Mouse (Mus musculus) cerebellum, adult 2 months (tissue): ENCODE measurements around the gene Sult2b1. TPM values are rescaled to one million over a fixed set of nuclear protein-coding genes. Genes with fewer than 3 reads are reported as not detected.

Experiments used
- DNase-seq, 2 experiments: peaks; one replicate each; pipeline ENCODE4 v3.0.0; 2021
- H3K27ac ChIP-seq: fragments of 200-500 bp; 2 replicates; pipeline ENCODE4 v1.5.1; 2012; ENCODE audit warnings: low read length, control low read depth, inconsistent platforms; ENCODE audit not compliant: insufficient read depth
- H3K27me3 ChIP-seq: fragments of 200-500 bp; 2 replicates; pipeline ENCODE4 v1.6.1; 2012; ENCODE audit warnings: inconsistent platforms, mild to moderate bottlenecking, low read length, moderate library complexity; ENCODE audit not compliant: control insufficient read depth, insufficient read depth
- H3K4me1 ChIP-seq: fragments of 200-500 bp; 2 replicates; pipeline ENCODE4 v1.6.1; 2011; ENCODE audit warnings: low read length; ENCODE audit not compliant: control insufficient read depth, insufficient read depth
- H3K4me3 ChIP-seq: fragments of 200-500 bp; replicated peaks from 2 replicates; pipeline ENCODE3; 2011; ENCODE audit warnings: mild to moderate bottlenecking, low read depth, low read length, control low read depth; ENCODE audit not compliant: insufficient read depth
- CTCF ChIP-seq: fragments of 200-500 bp; IDR thresholded peaks from 2 replicates; pipeline ENCODE4 v1.5.1; 2011; ENCODE audit warnings: low read depth, mild to moderate bottlenecking, control low read depth, low read length, moderate library complexity, borderline replicate concordance; ENCODE audit not compliant: insufficient read depth
- POLR2A ChIP-seq: fragments of 200-500 bp; IDR thresholded peaks from 2 replicates; pipeline ENCODE4 v1.6.1; 2011; ENCODE audit warnings: low read length, control low read depth, borderline replicate concordance; ENCODE audit not compliant: insufficient read depth
- WGBS: fragments of 180-500 bp; shearing (Covaris S2); methylation state at CpG from one replicate; pipeline ENCODE4 v1.1.7; 2018; 5-methylcytosine and 5-hydroxymethylcytosine counted together
- polyA plus RNA-seq: library from polyadenylated mRNA; depleted of rRNA; stranded (reverse); fragments of >200 nt; gene quantifications from 2 replicates; pipeline ENCODE4 v1.2.3, GENCODE M21; 2012

Sult2b1 gene
- polyA plus RNA-seq, 1 experiment, result 10.6 TPM

DNA sequence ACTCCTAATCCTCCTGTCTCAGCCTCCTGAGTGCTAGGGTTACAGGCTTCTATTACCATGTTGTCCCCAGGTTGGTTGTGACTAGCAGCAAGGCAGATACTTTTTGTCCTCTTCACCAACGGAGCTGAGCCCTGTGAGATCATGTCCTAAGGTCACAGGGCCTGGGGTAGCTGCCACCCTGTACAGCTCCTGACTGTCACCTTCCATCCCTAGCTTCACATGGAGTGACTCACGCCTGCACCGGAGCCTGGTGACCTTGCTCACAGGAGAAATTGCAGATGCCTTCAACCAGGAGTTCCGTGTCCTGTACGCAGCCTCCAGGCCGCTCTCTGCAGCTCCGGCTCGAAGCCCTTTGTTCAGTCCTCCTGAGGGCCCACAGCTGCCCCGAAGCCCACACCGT is 58.0 kb downstream of the Sult2b1 start:
- 91% methylated on average over 10 of the region's 10 CpGs for WGBS
- Histone ChIP-seq H3K4me1 (0 out of 2 replicates have a peak, but pooled peaks cover 6% of the 10 kb centered on the region), H3K27ac (no peak overlapping the region), H3K27me3 (no peaks in the 10 kb centered on the region), H3K4me3 (no peak overlapping the region)
- no peak for DNase-seq
- TF ChIP-seq CTCF, result no peak
- no peak for TF ChIP-seq POLR2A

DNA sequence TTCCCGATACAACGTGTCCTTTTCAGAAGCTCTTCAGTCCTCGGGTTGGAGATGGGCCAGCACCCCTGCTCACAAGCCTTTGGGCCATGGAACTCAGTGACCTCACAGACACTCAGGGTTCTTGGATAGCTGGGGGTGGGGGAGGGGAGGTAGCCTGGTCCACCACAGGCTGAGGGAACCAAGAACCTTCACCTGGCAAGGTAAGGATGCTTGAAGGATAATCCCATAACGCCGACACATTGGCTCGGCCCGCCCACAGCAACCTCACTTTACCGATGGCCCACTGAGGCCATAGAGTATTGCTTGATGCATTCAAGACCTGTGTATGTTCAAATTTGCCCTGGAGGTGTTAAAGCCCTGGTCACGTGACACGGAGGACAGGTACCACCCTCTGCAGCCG is 58.8 kb downstream of the Sult2b1 start, which contains the start of gene Spaca4:
TSS of gene Spaca4 (minus strand) at position 101 of the 400 bp plus-strand sequence.
- Histone ChIP-seq H3K27me3 (no peaks in the 10 kb centered on the region), H3K4me1 (0 out of 2 replicates have a peak, but pooled peaks cover 8% of the 10 kb centered on the region), H3K4me3 (no peak within 1 kb of the TSS), H3K27ac (no peak within 1 kb of the TSS)
- DNase-seq, result no peak
- TF ChIP-seq CTCF (no peak), POLR2A (no peak)
- WGBS, result 83% methylated on average over 11 of the region's 11 CpGs

- H3K27ac ChIP-seq, result no peak overlapping the region
- 57% methylated on average over 9 of the region's 9 CpGs for WGBS
- H3K27me3 ChIP-seq, result no peaks in the 10 kb centered on the region
- no peak for TF ChIP-seq CTCF
- TF ChIP-seq POLR2A, result no peak
- H3K4me1 ChIP-seq, result 0 out of 2 replicates have a peak, but pooled peaks cover 8% of the 10 kb centered on the region
- no peak overlapping the region for H3K4me3 ChIP-seq
- no peak for DNase-seq
Observed at GRCm38 (mm10) chr7:45725151-45725550, 59.3 kb downstream of the Sult2b1 start.

DNA sequence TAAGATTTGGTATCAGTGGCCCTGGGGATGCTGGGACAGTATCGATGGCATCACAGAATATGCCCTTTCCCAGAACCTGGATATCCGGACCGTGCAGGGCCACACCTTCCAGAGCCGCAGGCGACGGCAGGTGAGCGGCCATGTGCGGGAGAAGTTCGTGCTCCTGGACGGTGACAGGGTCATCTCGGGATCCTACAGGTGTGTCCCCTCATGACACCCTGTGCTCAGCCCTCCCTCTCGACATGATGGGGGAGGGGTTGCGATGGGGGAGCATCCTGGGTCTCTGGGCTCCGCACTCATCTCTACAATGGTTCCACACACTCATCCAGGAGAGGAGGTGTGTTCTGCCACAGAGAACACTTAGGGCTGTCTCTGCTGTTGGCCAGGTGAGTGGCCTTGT is 60.7 kb downstream of the Sult2b1 start:
- 94% methylated on average over 14 of the region's 14 CpGs for WGBS
- Histone ChIP-seq H3K27ac (no peak overlapping the region), H3K27me3 (no peaks in the 10 kb centered on the region), H3K4me3 (no peak overlapping the region), H3K4me1 (peaks cover 14% of the 10 kb centered on the region)
- TF ChIP-seq CTCF, result no peak
- no peak for TF ChIP-seq POLR2A
- no peak for DNase-seq

GRCm38 (mm10) chr7:45723301-45723700 is 61.2 kb downstream of the Sult2b1 start:
- WGBS, result 84% methylated on average over 4 of the region's 4 CpGs
- Histone ChIP-seq H3K27ac (no peak overlapping the region), H3K4me1 (peaks cover 14% of the 10 kb centered on the region), H3K27me3 (no peaks in the 10 kb centered on the region), H3K4me3 (no peak overlapping the region)
- TF ChIP-seq CTCF (no peak), POLR2A (no peak)
- DNase-seq, result no peak

DNA sequence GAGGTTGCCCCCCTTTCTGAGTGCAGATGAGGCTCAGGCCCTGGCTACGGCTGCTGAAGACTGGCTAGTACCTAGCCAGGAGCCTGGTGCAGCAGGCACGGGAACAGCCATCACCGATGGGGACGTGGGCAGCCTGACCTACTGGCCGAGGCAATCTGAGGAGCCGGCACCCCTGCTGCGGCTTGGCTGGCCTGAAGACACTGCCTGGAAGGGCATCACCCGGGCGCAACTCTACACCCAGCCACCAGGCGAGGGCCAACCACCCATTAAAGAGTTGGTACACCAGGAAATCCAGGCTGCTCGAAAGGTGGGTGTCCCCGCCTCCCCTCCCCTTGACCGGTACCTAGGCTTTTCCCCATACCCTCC is 62.1 kb downstream of the Sult2b1 start:
- Histone ChIP-seq H3K4me3 (no peak overlapping the region), H3K27me3 (no peaks in the 10 kb centered on the region), H3K27ac (no peak overlapping the region), H3K4me1 (peaks cover 14% of the 10 kb centered on the region)
- 28% methylated on average over 13 of the region's 13 CpGs for WGBS
- no peak for TF ChIP-seq POLR2A
- 0 out of 2 replicates have a peak, but pooled peaks have one; percentile 5 for TF ChIP-seq CTCF
- DNase-seq, result peak; percentile 49 to 59

- Histone ChIP-seq H3K4me1 (peaks cover 14% of the 10 kb centered on the region), H3K4me3 (no peak overlapping the region), H3K27me3 (no peaks in the 10 kb centered on the region), H3K27ac (no peak overlapping the region)
- 17% methylated on average over 13 of the region's 13 CpGs for WGBS
- DNase-seq, result peak; percentile 30 to 46
- no peak for TF ChIP-seq CTCF
- no peak for TF ChIP-seq POLR2A
Observed at GRCm38 (mm10) chr7:45721642-45722347, 62.7 kb downstream of the Sult2b1 start.

DNA sequence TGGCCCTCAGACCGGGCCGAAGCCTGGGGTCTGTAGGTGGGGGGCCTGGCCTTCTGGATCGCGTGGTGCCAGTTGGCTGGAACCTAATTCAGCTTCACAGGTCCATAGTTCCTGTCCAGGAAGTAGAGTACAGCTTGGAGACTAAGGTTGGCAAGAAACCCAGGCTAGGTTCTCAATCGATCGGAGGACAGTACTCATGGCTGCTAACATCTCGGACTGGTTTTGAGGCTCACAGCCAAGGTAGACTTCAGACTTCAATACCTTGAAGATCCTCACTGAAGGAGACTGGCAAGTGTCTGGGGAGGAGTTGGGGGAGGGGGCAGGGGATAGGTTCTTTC is 63.3 kb downstream of the Sult2b1 start:
- no peak for DNase-seq
- no peaks in the 10 kb centered on the region for H3K27me3 ChIP-seq
- 24% methylated on average over 7 of the region's 7 CpGs for WGBS
- no peak overlapping the region for H3K4me3 ChIP-seq
- peaks cover 14% of the 10 kb centered on the region for H3K4me1 ChIP-seq
- H3K27ac ChIP-seq, result no peak overlapping the region
- no peak for TF ChIP-seq CTCF
